Mouse (Mus musculus) spleen, adult 2 months (tissue): ENCODE results near the gene Dek.

Source experiments
- CTCF ChIP-seq: fragments of 200-500 bp; IDR thresholded peaks from 2 replicates; pipeline ENCODE4 v1.5.1; 2011; ENCODE audit warnings: mild to moderate bottlenecking, inconsistent platforms; ENCODE audit not compliant: insufficient read depth, insufficient read length, insufficient replicate concordance; ENCODE audit errors: extremely low read depth
- POLR2A ChIP-seq: fragments of 200-500 bp; IDR thresholded peaks from 2 replicates; pipeline ENCODE4 v1.6.1; 2011; ENCODE audit warnings: low read depth, low read length, inconsistent platforms

- TF ChIP-seq POLR2A (no peak), CTCF (no peak)
Measured at GRCm38 (mm10) chr13:47063985-47064760, 41.8 kb downstream of the Dek start.
